Mouse (Mus musculus) fat pad, adult 2 months (tissue): ENCODE data around the gene Astn1.

Experiments used
- DNase-seq: peaks from one replicate; pipeline ENCODE4 v3.0.0-alpha.2; 2011; ENCODE audit warnings: low read depth, low spot score; ENCODE audit errors: extremely low read depth

The Astn1 gene

DNA sequence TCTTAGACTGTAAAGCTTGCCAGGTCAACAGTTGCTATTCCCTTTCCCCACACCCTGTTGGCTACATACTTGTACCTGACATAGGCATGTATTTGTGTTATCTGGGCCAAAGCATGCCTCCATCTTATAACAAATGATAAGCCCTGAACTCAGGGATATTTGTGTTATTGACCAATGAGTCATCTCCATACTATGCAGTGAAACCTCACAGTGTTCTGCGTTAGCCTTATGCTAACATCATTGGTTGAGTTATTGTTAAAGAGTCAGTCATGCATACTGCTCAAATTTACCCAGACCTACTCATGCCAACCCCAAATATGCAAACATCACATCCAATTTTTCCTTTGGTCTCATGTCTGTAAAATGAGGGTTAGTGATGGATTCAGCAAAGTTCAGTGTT is 339.3 kb downstream of the Astn1 start:
- no peak for DNase-seq

DNA sequence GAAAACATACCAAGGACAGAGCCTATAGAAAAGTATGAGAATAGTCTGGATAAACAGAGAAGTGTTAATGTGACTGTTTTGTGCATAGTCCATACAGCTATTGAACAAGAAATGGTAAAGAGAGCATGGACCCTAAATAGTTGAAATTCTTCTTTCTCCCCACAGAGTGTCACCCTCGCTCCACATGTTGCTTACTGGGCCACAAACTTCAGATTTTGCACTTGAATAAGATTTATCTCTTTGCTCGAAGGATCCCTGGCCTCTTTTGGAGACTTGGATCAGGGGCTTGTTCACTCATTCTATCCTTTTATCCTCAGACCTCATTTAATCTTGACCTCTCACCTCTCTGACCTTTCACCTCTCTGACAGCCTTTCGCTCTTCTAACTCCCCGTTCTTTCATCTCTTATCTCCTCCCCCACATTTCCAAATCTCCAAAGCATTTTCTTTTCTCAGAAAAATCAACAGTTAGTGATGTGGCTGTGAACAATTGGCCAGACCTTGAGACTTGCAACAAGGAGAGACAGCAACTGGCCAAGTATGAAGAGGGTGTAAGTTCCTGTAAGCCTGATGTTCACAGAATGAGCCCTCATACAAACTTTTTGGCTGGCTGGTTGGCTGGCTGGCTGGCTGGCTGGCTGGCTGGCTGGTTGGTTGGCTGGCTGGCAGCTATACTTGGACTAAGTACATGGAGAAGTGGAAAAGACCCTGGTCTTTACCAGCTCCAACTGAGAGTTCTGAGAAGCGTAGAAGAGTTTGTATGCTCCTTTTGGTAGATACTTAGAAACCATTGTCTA is 351.4 kb downstream of the Astn1 start:
- DNase-seq, result no peak

DNA sequence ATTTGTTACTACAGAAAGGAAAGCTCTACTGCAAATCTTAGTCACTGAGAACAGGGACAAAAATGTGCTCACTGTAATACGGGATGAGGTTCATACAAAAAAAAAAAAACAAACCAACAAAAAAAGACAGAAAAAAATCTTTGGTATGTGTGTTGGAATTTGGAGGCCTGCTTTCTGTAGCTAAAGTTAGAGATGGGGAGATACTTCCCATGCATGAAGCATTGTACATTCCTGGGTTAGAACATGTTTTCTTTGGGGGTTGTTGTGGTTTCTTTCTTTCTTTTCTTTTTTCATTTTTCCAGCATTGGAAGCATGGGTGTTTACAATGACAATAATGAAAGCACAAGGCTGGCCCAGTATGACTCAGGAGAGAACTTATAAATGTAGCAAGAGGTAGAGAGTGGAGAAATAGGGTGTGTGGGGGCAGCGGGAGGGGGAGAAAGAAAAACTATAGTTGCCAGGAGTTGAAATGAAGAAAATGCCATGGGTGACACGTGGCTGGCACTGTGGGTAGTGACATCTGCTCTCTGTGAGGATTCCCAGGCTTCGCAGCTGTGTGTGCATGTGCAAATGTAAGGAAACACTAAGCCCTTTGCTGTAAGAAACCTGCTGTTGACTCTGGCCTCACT is 370.9 kb downstream of the Astn1 start:
- DNase-seq, result no peak

DNA sequence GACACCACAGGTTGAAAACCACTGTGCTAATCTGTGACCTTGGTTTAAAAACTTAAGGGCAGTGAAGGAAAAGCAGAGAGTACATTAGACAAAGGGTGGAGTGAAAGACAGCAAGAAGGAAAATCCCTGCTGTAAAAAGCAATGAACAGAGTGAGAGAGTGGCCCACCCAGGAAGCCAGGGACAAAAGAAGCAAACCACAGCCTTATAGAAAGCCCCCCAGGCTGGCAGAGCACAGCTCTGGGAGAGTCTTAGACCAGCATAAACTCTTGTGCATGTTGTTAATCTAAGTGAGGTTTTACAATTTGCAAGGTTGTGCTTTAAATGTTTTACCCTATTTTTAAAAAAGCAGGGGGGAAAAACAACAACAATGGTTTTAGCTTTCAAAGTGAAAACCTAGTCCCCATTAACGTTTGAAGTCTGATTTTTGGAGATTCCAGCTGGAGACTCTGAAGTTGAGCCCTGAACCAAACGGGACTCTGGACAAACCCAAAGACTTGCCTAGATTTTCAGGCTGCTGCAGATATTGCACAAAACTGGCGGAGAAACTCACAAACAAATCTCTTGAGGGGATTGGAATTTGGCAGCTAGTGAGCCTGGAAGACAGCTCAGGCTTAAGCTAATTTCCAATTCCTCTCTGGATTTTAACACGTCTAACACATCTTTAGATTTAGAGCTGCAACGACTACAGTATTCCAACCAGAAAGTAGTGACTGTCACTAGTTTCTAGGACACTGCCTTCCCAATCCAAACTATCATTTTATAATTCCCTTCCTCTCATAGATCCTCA is 377.3 kb downstream of the Astn1 start:
- no peak for DNase-seq

DNA sequence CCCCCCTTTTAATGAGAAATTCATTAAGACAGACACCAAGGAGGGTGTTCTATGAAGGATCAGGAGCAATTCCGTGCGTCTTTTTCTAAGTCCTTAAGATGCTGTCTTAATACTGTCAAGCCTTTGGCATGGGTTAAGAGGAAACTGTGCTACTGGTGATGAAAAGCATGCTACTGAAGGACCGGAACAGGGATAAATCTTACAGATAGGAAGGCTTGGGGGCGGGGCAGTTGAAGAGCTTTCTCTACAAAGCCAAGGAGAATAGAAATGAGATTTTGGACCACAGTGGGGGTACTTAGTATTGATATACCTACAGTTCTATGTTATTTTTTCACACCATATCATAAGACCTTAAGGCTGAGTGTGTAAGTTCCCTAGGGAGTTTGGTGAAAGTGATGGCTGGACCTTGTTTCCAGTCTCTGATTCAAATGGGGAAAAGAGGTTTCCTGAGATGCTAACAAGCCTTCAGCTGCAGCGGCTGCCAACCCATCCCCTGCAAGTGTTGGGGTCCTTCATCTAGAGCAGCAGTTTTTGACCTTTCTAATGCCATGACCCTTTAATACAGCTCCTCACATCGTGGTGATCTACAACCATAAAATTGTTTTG is 378.2 kb downstream of the Astn1 start:
- no peak for DNase-seq

DNA sequence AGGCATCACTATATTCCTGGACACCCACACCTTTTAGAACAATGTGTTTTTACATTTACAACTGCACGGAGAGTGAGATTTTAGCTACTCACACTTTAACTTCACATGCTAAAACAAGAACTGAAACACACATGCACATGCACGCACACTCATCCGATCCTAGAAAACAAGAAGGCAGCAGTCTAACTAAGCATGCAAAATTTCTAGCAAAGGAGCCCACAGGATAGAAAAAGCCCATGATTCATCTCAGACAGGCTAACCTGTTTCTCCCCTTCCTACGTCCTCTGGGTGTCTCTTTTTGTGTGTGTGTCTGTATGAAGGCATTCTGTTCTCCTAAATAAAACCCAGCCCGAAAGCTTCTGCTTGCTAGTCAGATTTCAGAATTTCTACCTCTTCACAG is 378.9 kb downstream of the Astn1 start:
- DNase-seq, result no peak
